Mouse (Mus musculus) right cerebral cortex, postnatal 36 days (tissue): Measurements from ENCODE around the gene Arsa.

ENCODE experiments used
- DNase-seq, 2 experiments: peaks; one replicate each; pipeline ENCODE4 v3.0.0; 2022; ENCODE audit warnings: low spot score in 2 of 2, mixed read lengths in 1 of 2

Arsa gene

DNA sequence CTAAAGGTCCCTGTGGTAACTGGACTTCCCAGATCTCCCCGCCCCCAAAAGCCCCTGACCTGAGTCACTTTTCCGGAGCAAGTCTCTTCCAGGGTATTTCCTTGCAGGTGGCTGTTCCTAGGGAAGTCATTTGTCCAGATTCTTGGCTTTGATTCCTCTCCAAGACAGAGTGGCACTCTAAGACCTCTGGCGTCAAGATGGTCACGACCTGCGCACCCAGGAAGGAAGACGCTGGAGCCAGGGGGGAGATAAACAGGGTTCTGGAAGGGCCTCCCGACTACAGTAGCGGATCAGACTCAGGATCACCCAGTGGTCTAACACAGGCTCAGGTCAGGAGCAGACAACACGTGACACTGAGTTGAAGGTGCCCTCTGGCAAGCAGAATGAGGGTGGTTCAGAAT is at the start of gene Arsa:
Arsa (minus strand) TSS at position 335 of the 401 bp plus-strand sequence.
- no peak for DNase-seq

GRCm38 (mm10) chr15:89526776-89527325 is 49.6 kb upstream of the Arsa start:
- DNase-seq = no peak

GRCm38 (mm10) chr15:89525896-89526295 is 48.7 kb upstream of the Arsa start:
- no peak for DNase-seq

GRCm38 (mm10) chr15:89525464-89525863 is 48.2 kb upstream of the Arsa start:
- DNase-seq = no peak

- DNase-seq = no peak
Observed at GRCm38 (mm10) chr15:89524611-89525415, 47.6 kb upstream of the Arsa start.

- DNase-seq = no peak
Observed at GRCm38 (mm10) chr15:89524001-89524571, 46.9 kb upstream of the Arsa start.

DNA sequence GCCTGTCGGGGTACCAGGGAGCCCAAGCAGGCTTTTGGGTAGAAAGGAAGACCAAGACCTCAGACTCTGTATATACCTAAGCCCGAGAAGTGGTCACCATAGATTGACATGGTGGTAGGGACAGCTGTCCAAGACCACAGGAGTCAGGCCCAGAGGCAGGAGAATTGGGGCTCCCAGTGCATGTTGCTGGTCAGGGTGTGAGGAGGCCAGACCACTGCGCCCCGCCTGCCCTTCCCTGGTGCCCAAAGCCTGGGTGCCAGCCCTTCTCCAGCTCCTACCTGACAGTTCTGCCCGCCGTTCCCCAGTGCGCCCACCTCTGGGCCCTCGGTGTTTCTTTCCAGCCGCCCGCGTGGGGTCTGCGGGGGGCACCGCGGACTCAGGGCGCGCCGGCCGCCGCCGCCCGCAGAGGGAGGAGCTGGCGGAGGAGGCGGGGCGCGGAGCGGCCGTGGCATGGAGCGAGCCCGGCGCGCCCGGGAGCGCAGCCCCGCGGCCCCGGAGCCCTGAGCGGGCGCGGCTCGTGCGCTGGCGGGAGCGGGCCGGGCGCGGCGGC is 46.1 kb upstream of the Arsa start:
- DNase-seq = no peak

GRCm38 (mm10) chr15:89522566-89523282 is 45.5 kb upstream of the Arsa start:
- DNase-seq = no peak

DNA sequence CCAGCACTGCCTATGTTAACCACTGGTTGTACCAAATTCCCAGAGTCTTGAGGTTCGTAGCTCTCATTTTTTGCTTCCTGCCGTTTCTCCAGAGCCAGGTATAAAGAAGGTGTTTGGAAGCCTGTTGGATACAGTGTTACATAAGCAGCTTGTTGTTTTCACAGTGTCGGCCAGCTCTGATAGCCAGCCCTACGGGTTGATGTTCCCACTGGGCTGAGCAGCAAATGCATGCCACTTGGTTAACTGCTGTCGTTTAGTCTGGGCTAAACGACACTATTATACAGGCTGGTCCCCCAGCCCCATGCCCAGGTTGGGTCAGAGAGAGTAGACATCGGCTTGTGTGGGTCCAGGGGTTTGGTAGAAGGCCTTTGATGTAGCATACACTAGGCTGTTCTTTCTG is 44.7 kb upstream of the Arsa start:
- no peak for DNase-seq

DNA sequence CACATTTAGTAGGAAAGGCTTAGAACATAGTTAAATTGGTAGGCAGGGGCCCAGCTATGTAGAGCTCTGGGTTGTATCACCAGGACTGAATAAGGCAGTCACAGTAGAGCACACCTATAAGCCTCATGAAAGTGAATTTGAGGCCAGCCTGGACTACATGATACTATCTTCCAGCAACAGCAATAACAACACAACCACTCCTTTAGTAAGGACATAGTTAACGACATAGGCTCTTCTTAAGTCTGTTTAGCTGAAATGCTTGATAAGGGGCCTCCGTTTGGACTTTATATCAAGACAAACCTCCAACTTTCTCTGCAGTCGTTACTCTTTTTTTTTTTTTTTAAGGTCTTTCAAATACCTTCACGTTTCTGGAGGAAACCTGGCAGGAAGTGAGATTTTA is 35.5 kb upstream of the Arsa start:
- DNase-seq = no peak

- no peak for DNase-seq
Observed at GRCm38 (mm10) chr15:89507751-89508150, 30.5 kb upstream of the Arsa start.

- DNase-seq = no peak
Observed at GRCm38 (mm10) chr15:89504838-89505237, 27.6 kb upstream of the Arsa start.

DNA sequence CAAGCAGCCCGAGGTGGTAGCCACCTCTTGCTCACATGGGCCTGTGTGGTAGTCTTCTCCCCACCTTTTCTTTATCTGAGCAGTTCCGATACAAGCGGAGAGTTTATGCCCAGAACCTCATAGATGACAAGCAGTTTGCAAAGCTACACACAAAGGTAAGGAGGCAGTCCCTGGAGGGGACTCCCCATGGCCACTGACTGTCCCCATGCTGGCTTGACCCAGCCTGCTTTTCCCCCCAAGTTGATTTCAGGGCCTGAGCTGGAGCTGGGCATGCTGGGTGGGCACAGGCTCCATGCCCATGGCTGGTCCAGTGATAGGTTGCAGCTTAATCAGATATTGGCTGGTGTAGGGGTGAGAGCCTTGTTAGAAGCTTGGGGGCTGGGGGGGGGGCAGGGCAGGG is 24.1 kb upstream of the Arsa start:
- DNase-seq = no peak

DNA sequence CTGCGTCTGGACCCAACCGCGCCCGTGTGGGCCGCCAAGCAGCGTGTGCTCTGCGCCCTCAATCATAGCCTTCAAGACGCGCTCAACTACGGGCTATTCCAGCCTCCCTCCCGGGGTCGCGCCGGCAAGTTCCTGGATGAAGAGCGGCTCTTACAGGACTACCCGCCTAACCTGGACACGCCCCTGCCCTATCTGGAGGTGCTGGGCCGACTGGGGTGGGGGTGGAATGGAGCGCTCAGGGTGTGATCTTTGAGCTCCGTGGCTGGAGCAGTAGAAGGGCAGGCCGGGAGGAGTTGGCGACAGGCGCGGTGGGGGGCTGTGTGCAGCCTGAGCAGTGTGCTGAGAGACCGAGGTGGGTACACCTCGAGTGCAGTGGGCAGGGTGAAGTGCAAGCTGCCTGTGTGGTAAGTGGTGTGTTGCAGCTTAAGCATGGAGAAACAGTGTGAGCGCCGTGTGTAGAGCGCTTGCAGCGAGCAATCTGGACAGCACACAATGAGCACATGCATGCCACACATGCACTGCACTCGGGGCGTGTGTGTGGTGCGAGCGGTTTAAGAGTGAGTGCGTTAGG is 23.1 kb upstream of the Arsa start:
- DNase-seq = no peak

GRCm38 (mm10) chr15:89499784-89500220 is 22.6 kb upstream of the Arsa start:
- peak in 1 of 2 experiments; percentile 37 for DNase-seq

DNA sequence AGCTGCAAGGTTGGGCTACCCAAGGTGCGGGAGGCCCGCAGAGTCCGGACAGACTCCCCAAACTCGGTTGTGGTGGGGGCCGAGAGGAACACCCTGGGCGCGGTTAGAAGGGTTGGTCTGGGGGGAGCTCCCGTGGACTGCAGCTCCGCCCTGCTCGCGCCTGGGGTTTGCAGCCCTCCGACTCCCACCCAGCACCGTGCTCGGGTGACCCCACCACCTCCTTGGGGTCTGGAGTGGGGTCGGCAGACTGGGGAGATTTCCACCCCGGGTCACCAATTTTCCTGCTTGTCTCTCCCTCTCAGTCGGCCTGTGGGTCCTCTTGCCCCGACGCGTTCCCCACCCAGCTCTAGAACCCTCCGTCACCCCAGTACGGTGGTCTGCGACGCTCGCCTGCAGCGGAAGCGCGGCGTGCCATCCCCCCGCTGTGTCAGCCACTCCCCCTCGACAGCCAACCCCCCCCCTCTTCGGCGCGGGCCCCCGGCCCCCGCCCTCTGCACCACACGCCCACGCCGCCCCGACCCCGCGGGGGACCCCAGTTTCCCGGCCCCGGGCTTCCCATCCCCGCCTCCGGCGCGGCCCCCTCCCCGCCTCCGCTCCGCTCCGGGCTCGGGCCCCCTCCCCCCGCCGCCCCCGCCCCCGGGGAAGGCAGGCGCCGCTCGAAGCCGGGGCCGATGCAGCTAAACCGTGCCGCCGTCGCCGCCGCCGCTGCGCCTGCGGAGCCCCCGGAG is 21.9 kb upstream of the Arsa start, which contains the start of gene Shank3:
Shank3 (plus strand) TSS at position 663 of the 728 bp plus-strand sequence.
- no peak for DNase-seq

DNA sequence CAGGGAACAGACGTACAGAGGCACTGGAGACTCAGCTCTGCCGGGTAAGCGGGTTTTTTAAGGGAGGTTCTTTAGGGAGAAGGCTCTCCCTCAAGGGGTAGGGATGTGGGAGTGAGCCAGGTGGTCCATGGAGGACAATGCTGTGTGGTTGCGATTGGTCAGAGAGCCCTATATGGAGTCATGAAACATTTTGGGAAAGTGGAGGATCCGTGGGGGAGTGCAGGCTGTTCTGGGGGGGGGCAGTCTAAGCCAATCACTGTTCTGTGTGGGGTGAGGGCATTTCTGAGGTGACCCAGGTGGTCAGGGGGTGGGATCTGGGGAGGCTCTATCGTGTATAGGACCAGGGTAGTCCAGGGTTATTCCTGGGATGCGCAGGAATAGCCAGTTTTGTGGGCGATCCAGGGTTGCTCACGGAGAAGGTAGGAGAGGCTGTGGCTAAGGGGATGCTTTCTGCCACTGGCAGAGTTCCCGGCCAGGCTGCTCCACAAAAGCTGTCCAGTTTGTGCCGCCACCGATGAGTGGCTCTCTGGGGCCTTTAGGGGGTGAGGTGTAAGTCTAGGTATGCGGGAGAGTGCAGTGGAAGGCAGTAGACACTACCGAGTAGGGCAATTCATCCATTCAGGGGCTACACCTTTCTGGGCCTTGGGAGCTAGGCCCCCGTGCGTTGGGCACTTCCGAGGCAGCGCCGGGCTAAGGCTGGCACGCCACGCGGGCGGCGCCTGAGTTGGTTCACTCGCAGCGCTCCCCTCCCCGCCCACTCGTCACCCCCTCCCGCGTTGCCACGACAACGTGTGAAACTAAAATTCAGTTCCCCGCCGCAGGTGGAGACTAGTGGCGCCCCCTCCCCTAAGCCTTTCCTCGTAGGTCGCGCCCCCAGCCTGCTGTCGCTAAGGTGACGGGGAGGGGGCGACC is 21.1 kb upstream of the Arsa start:
- peak; percentile 81 to 86 for DNase-seq

DNA sequence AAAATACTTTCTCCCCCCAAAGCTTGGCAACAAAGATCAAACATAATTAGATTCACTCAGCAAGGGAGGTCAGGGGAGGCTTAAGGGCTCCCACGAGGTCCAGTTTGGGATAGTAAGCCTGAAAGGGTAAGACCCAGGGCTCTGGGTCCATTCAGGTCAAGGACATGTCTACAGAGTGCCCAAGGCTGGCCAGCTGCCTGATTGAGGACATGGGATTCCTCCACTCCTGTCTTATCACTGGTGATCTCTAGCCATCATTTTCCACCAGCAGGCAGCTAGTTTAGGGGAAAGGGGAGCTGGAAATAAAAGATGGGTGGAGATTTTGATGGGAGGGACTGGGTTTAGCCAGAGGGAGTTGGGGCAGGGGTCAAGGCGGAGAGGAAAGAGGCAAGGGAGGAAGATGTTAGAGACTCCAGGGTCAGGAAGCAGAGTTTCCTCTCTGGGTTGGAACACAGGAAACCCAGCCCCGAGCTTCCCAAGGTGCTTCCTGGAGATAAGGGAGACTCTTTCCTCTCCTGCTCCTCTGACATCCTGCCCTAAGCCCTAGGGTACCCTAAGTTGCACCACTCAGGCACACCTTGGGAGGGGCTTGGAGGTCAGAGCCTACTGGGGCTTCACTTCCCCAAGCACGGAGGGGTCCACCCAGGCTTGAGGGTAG is 20.3 kb upstream of the Arsa start:
- DNase-seq = no peak

GRCm38 (mm10) chr15:89496841-89497240 is 19.6 kb upstream of the Arsa start:
- DNase-seq = no peak
